Mouse (Mus musculus) thymus, adult 2 months (tissue): ENCODE data around the gene Gm5617.

Source experiments
- CTCF ChIP-seq: fragments of 200-500 bp; IDR thresholded peaks from 2 replicates; pipeline ENCODE4 v1.5.1; 2012; ENCODE audit warnings: mild to moderate bottlenecking, control low read depth, low read length, moderate library complexity, borderline replicate concordance; ENCODE audit not compliant: control insufficient read depth, poor library complexity, insufficient read depth; ENCODE audit errors: extremely low read depth
- POLR2A ChIP-seq: fragments of 200-500 bp; IDR thresholded peaks from 2 replicates; pipeline ENCODE4 v1.6.1; 2012; ENCODE audit warnings: mild to moderate bottlenecking, low read length, control low read depth, moderate library complexity; ENCODE audit not compliant: control insufficient read depth, poor library complexity, insufficient read depth; ENCODE audit errors: extremely low read depth

GRCm38 (mm10) chr9:48538044-48538645 is 42.9 kb downstream of the Gm5617 start:
- no peak for TF ChIP-seq CTCF
- no peak for TF ChIP-seq POLR2A
